Mouse (Mus musculus): Measurements from ENCODE around the gene B3gat3. TPM values are rescaled to one million over a fixed set of nuclear protein-coding genes. Genes with fewer than 3 reads are reported as not detected.
A peak's percentile ranks its signal among the peaks of the same experiment; 100 is the strongest.
"Not testable (repeated sequence)": the region's sequence is repeated elsewhere in the genome, so short reads cannot be mapped to it uniquely, and the experiment has no call there.

The B3gat3 gene
- total and polyA plus RNA-seq, 2 experiments from 2014 or later: 89.3 to 99.6 TPM

GRCm38 (mm10) chr19:8966590-8967372, 46.6 kb downstream of the B3gat3 start, which contains the start of gene Eef1g:
Eef1g (plus strand) TSS chr19:8967041.
- WGBS: under 1% methylated on average over 51 of the region's 52 CpGs
- H3K36me3 ChIP-seq (ENCODE audit: insufficient read depth): peaks cover 68% of the 10 kb centered on the region
- peak within 1 kb of the TSS; percentile 79 for H3K27ac ChIP-seq (ENCODE audit: low read depth, low read length)

GRCm38 (mm10) chr19:8967373-8967743, 47.2 kb downstream of the B3gat3 start:
- ATAC-seq: no peak
- Histone ChIP-seq H3K27ac (ENCODE audit: low read depth, low read length) (peak overlapping the region; percentile 79), H3K27me3 (ENCODE audit: insufficient read depth, low read length) (no peaks in the 10 kb centered on the region), H3K4me1 (ENCODE audit: insufficient read depth) (no peaks in the 10 kb centered on the region; the same call in 1 of the 2 replicates), H3K4me3 (ENCODE audit: low read depth, low read length) (peak overlapping the region; percentile 80), H3K9ac (peak overlapping the region; percentile 75), H3K4me2 (ENCODE audit: low read depth) (peak overlapping the region; percentile 75), H3K9me3 (ENCODE audit: low read length) (no peaks in the 10 kb centered on the region), H3K36me3 (ENCODE audit: insufficient read depth) (peaks cover 69% of the 10 kb centered on the region)
- no peak for TF ChIP-seq CTCF (IDR thresholded peaks at IDR 0.05; ENCODE audit: low read depth)
- 0% methylated on average over 8 of the region's 8 CpGs for WGBS
- no peak for DNase-seq

More at GRCm38 (mm10) chr19:8966590-8967372, 46.6 kb downstream of the B3gat3 start, which contains the start of gene Eef1g:
- peak; percentile 99 for DNase-seq
- H3K4me3 ChIP-seq (ENCODE audit: low read depth, low read length): peak within 1 kb of the TSS; percentile 80
- peak within 1 kb of the TSS; percentile 75 for H3K4me2 ChIP-seq (ENCODE audit: low read depth)
- H3K4me1 ChIP-seq (ENCODE audit: insufficient read depth): no peaks in the 10 kb centered on the region; the same call in 1 of the 2 replicates
- ATAC-seq: peak; percentile 99
- TF ChIP-seq CTCF (IDR thresholded peaks at IDR 0.05; ENCODE audit: low read depth): no peak
- peak within 1 kb of the TSS; percentile 75 for H3K9ac ChIP-seq
- no peaks in the 10 kb centered on the region for H3K9me3 ChIP-seq (ENCODE audit: low read length)
- no peaks in the 10 kb centered on the region for H3K27me3 ChIP-seq (ENCODE audit: insufficient read depth, low read length)

- WGBS: 16% methylated on average over 9 of the region's 9 CpGs
- DNase-seq (no peak), ATAC-seq (no peak)
- Histone ChIP-seq H3K4me1 (ENCODE audit: insufficient read depth) (no peaks in the 10 kb centered on the region; the same call in 1 of the 2 replicates), H3K27me3 (ENCODE audit: insufficient read depth, low read length) (no peaks in the 10 kb centered on the region), H3K4me2 (ENCODE audit: low read depth) (peak overlapping the region; percentile 75), H3K4me3 (ENCODE audit: low read depth, low read length) (peak overlapping the region; percentile 80), H3K9me3 (ENCODE audit: low read length) (no peaks in the 10 kb centered on the region), H3K36me3 (ENCODE audit: insufficient read depth) (peaks cover 69% of the 10 kb centered on the region), H3K9ac (peak overlapping the region; percentile 75), H3K27ac (ENCODE audit: low read depth, low read length) (peak overlapping the region; percentile 79)
- no peak for TF ChIP-seq CTCF (IDR thresholded peaks at IDR 0.05; ENCODE audit: low read depth)
These were observed 47.7 kb downstream of the B3gat3 start for GRCm38 (mm10) chr19:8967893-8968292.

- DNase-seq; H3K4me3 ChIP-seq (ENCODE audit: low read depth, low read length); H3K4me2 ChIP-seq (ENCODE audit: low read depth); H3K27me3 ChIP-seq (ENCODE audit: insufficient read depth, low read length); ATAC-seq; H3K4me1 ChIP-seq (ENCODE audit: insufficient read depth); H3K9ac ChIP-seq; H3K9me3 ChIP-seq (ENCODE audit: low read length); H3K27ac ChIP-seq (ENCODE audit: low read depth, low read length): not testable (repeated sequence)
- 92% methylated on average over 8 of the region's 8 CpGs for WGBS
- H3K36me3 ChIP-seq (ENCODE audit: insufficient read depth): peaks cover 67% of the 10 kb centered on the region
These were observed 52.3 kb downstream of the B3gat3 start for GRCm38 (mm10) chr19:8972491-8972890.

- Histone ChIP-seq H3K4me2 (ENCODE audit: low read depth) (no peak overlapping the region), H3K27me3 (ENCODE audit: insufficient read depth, low read length) (no peaks in the 10 kb centered on the region), H3K36me3 (ENCODE audit: insufficient read depth) (peaks cover 82% of the 10 kb centered on the region), H3K27ac (ENCODE audit: low read depth, low read length) (no peak overlapping the region), H3K4me1 (ENCODE audit: insufficient read depth) (no peaks in the 10 kb centered on the region), H3K9ac (no peak overlapping the region), H3K4me3 (ENCODE audit: low read depth, low read length) (no peak overlapping the region), H3K9me3 (ENCODE audit: low read length) (no peaks in the 10 kb centered on the region)
- no peak for ATAC-seq
- no peak for DNase-seq
- no peak for TF ChIP-seq CTCF (IDR thresholded peaks at IDR 0.05; ENCODE audit: low read depth)
- WGBS: 86% methylated on average over 1 of the region's 1 CpGs
These were observed 54.5 kb downstream of the B3gat3 start for GRCm38 (mm10) chr19:8974638-8975037.

DNA sequence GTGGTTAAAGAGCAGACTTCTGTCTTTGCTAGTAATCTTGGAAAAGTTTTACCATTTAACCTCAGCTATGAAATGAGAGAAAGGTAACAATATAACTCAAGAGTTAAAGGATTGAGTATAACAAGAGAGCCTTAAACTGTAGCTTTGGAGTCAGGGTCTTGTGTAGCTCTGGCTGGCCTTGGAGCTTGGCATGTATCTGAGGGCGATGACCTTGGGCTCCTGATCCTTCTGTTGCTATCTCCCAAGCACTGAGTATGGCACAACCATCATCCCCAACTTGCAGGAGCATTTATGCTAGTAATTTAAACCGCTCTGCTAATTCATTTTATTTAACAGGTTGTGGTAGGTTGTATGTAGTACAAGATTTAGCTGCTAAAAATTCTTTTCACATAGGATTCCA, 55.3 kb downstream of the B3gat3 start:
- H3K36me3 ChIP-seq (ENCODE audit: insufficient read depth): peaks cover 82% of the 10 kb centered on the region
- H3K27ac ChIP-seq (ENCODE audit: low read depth, low read length): no peak overlapping the region
- no peak for TF ChIP-seq CTCF (IDR thresholded peaks at IDR 0.05; ENCODE audit: low read depth)
- WGBS: 94% methylated on average over 2 of the region's 2 CpGs
- no peak overlapping the region for H3K4me2 ChIP-seq (ENCODE audit: low read depth)
- no peaks in the 10 kb centered on the region for H3K27me3 ChIP-seq (ENCODE audit: insufficient read depth, low read length)
- H3K9me3 ChIP-seq (ENCODE audit: low read length): no peaks in the 10 kb centered on the region
- no peak overlapping the region for H3K9ac ChIP-seq
- H3K4me3 ChIP-seq (ENCODE audit: low read depth, low read length): no peak overlapping the region
- no peaks in the 10 kb centered on the region for H3K4me1 ChIP-seq (ENCODE audit: insufficient read depth)
- DNase-seq: no peak
- ATAC-seq: no peak

DNA sequence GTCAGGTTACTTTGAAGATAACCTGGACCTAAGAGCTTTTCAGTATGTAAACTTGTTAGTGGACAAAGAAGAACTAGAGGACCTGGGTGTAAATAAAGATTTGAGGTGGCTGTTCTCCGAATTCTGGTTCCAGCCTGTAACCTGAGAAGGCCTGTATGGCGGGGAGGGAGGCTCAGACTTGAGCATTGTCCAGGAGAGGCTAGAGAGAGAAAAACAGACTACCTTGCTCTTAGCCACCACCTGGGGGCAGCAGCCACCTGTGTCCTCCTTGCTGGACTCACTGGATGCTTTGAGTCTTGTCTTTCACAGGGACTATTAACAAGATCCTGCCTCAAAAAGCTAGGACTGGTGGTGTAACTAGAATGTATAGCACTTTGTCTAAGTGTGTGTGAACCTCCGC, 56.4 kb downstream of the B3gat3 start:
- no peaks in the 10 kb centered on the region for H3K4me1 ChIP-seq (ENCODE audit: insufficient read depth)
- H3K4me3 ChIP-seq (ENCODE audit: low read depth, low read length): no peak overlapping the region
- no peak overlapping the region for H3K27ac ChIP-seq (ENCODE audit: low read depth, low read length)
- H3K9ac ChIP-seq: no peak overlapping the region
- ATAC-seq (peak; percentile 59; the same call in 1 of the 2 replicates), DNase-seq (peak; percentile 61)
- no peak overlapping the region for H3K4me2 ChIP-seq (ENCODE audit: low read depth)
- H3K27me3 ChIP-seq (ENCODE audit: insufficient read depth, low read length): no peaks in the 10 kb centered on the region
- H3K9me3 ChIP-seq (ENCODE audit: low read length): no peaks in the 10 kb centered on the region
- TF ChIP-seq CTCF (IDR thresholded peaks at IDR 0.05; ENCODE audit: low read depth): peak; percentile 74
- peaks cover 74% of the 10 kb centered on the region for H3K36me3 ChIP-seq (ENCODE audit: insufficient read depth)
- WGBS: 47% methylated on average over 3 of the region's 3 CpGs

Small RNA genes within 50 kb of the gene (microRNA-seq; reads per million reads assigned to microRNA genes)
- 0 to 0.24 reads per million in 2 experiments for gene Mir5136

Other genes starting within 250 kb of the B3gat3 start
Only the 30 nearest of the 32 such genes appear.
- gene Wdr74, start 184.5 kb upstream of the B3gat3 start, total RNA-seq (2014; rRNA removed): 74.1 and 85.9 TPM in 2 replicates
- 98.7 and 113 TPM in 2 replicates for gene Wdr74, start 184.5 kb upstream of the B3gat3 start, polyA plus RNA-seq (2015; fragmentation: Nextera tagmentation; extraction: Ambion mirVana)
- not detected in 2 replicates for gene 1700092M07Rik, start 179.7 kb upstream of the B3gat3 start, total RNA-seq (2014; rRNA removed)
- gene 1700092M07Rik, start 179.7 kb upstream of the B3gat3 start, polyA plus RNA-seq (2015; fragmentation: Nextera tagmentation; extraction: Ambion mirVana): 0.65 and 0.67 TPM in 2 replicates
- 130 and 140 TPM in 2 replicates for gene Stx5a, start 179.0 kb upstream of the B3gat3 start, total RNA-seq (2014; rRNA removed)
- gene Stx5a, start 179.0 kb upstream of the B3gat3 start, polyA plus RNA-seq (2015; fragmentation: Nextera tagmentation; extraction: Ambion mirVana): 86.4 and 97.6 TPM in 2 replicates
- 81.7 and 114 TPM in 2 replicates for gene Nxf1, start 163.3 kb upstream of the B3gat3 start, total RNA-seq (2014; rRNA removed)
- 97.1 and 97.9 TPM in 2 replicates for gene Nxf1, start 163.3 kb upstream of the B3gat3 start, polyA plus RNA-seq (2015; fragmentation: Nextera tagmentation; extraction: Ambion mirVana)
- 236 and 241 TPM in 2 replicates for gene Tmem223, start 149.4 kb upstream of the B3gat3 start, total RNA-seq (2014; rRNA removed)
- 269 and 334 TPM in 2 replicates for gene Tmem223, start 149.4 kb upstream of the B3gat3 start, polyA plus RNA-seq (2015; fragmentation: Nextera tagmentation; extraction: Ambion mirVana)
- gene Tmem179b, start 145.9 kb upstream of the B3gat3 start, total RNA-seq (2014; rRNA removed): 17.4 and 19.6 TPM in 2 replicates
- 22.4 and 22.6 TPM in 2 replicates for gene Tmem179b, start 145.9 kb upstream of the B3gat3 start, polyA plus RNA-seq (2015; fragmentation: Nextera tagmentation; extraction: Ambion mirVana)
- 27.2 and 31.7 TPM in 2 replicates for gene Taf6l, start 134.0 kb upstream of the B3gat3 start, total RNA-seq (2014; rRNA removed)
- gene Taf6l, start 134.0 kb upstream of the B3gat3 start, polyA plus RNA-seq (2015; fragmentation: Nextera tagmentation; extraction: Ambion mirVana): 25.1 and 25.2 TPM in 2 replicates
- gene Polr2g, start 121.8 kb upstream of the B3gat3 start, total RNA-seq (2014; rRNA removed): 89.3 and 99.3 TPM in 2 replicates
- 193 and 216 TPM in 2 replicates for gene Polr2g, start 121.8 kb upstream of the B3gat3 start, polyA plus RNA-seq (2015; fragmentation: Nextera tagmentation; extraction: Ambion mirVana)
- 7.0 and 7.3 TPM in 2 replicates for gene Zbtb3, start 117.8 kb upstream of the B3gat3 start, total RNA-seq (2014; rRNA removed)
- gene Zbtb3, start 117.8 kb upstream of the B3gat3 start, polyA plus RNA-seq (2015; fragmentation: Nextera tagmentation; extraction: Ambion mirVana): 4.3 and 5.0 TPM in 2 replicates
- 71.9 and 72.6 TPM in 2 replicates for gene Ttc9c, start 101.0 kb upstream of the B3gat3 start, total RNA-seq (2014; rRNA removed)
- 34.1 and 44.4 TPM in 2 replicates for gene Ttc9c, start 101.0 kb upstream of the B3gat3 start, polyA plus RNA-seq (2015; fragmentation: Nextera tagmentation; extraction: Ambion mirVana)
- 28.2 and 38.3 TPM in 2 replicates for gene Hnrnpul2, start 100.4 kb upstream of the B3gat3 start, total RNA-seq (2014; rRNA removed)
- gene Hnrnpul2, start 100.4 kb upstream of the B3gat3 start, polyA plus RNA-seq (2015; fragmentation: Nextera tagmentation; extraction: Ambion mirVana): 3.9 and 5.3 TPM in 2 replicates
- not detected in 2 replicates for gene AC129217.1, start 90.6 kb upstream of the B3gat3 start, total RNA-seq (2014; rRNA removed)
- gene AC129217.1, start 90.6 kb upstream of the B3gat3 start, polyA plus RNA-seq (2015; fragmentation: Nextera tagmentation; extraction: Ambion mirVana): not detected in 2 replicates
- 81.5 and 91.5 TPM in 2 replicates for gene Bscl2, start 82.9 kb upstream of the B3gat3 start, total RNA-seq (2014; rRNA removed)
- 78.9 and 88.9 TPM in 2 replicates for gene Bscl2, start 82.9 kb upstream of the B3gat3 start, polyA plus RNA-seq (2015; fragmentation: Nextera tagmentation; extraction: Ambion mirVana)
- gene Gng3, start 81.2 kb upstream of the B3gat3 start, total RNA-seq (2014; rRNA removed): 68.0 and 78.5 TPM in 2 replicates
- gene Gng3, start 81.2 kb upstream of the B3gat3 start, polyA plus RNA-seq (2015; fragmentation: Nextera tagmentation; extraction: Ambion mirVana): 594 and 622 TPM in 2 replicates
- gene Lrrn4cl, start 69.6 kb upstream of the B3gat3 start, total RNA-seq (2014; rRNA removed): 1.5 and 2.6 TPM in 2 replicates
- 0.58 and 0.88 TPM in 2 replicates for gene Lrrn4cl, start 69.6 kb upstream of the B3gat3 start, polyA plus RNA-seq (2015; fragmentation: Nextera tagmentation; extraction: Ambion mirVana)
- gene Ubxn1, start 48.9 kb upstream of the B3gat3 start, total RNA-seq (2014; rRNA removed): 108 and 126 TPM in 2 replicates
- 168 and 185 TPM in 2 replicates for gene Ubxn1, start 48.9 kb upstream of the B3gat3 start, polyA plus RNA-seq (2015; fragmentation: Nextera tagmentation; extraction: Ambion mirVana)
- gene Uqcc3, start 39.5 kb upstream of the B3gat3 start, total RNA-seq (2014; rRNA removed): 14.2 and 36.1 TPM in 2 replicates
- 59.1 TPM in 2 replicates for gene Uqcc3, start 39.5 kb upstream of the B3gat3 start, polyA plus RNA-seq (2015; fragmentation: Nextera tagmentation; extraction: Ambion mirVana)
- gene Lbhd1, start 36.6 kb upstream of the B3gat3 start, total RNA-seq (2014; rRNA removed): 5.0 and 7.2 TPM in 2 replicates
- 30.3 and 36.5 TPM in 2 replicates for gene Lbhd1, start 36.6 kb upstream of the B3gat3 start, polyA plus RNA-seq (2015; fragmentation: Nextera tagmentation; extraction: Ambion mirVana)
- gene Gm49403, start 36.4 kb upstream of the B3gat3 start, total RNA-seq (2014; rRNA removed): not detected in 2 replicates
- gene Gm49403, start 36.4 kb upstream of the B3gat3 start, polyA plus RNA-seq (2015; fragmentation: Nextera tagmentation; extraction: Ambion mirVana): not detected in 2 replicates
- gene 1810009A15Rik, start 31.5 kb upstream of the B3gat3 start, total RNA-seq (2014; rRNA removed): 26.0 and 37.5 TPM in 2 replicates
- gene 1810009A15Rik, start 31.5 kb upstream of the B3gat3 start, polyA plus RNA-seq (2015; fragmentation: Nextera tagmentation; extraction: Ambion mirVana): 31.9 and 45.7 TPM in 2 replicates
- gene Gm49416, start 31.4 kb upstream of the B3gat3 start, total RNA-seq (2014; rRNA removed): 0.95 TPM in 1 of 2 replicates, not detected in the other
- 1.4 TPM in 1 of 2 replicates, not detected in the other for gene Gm49416, start 31.4 kb upstream of the B3gat3 start, polyA plus RNA-seq (2015; fragmentation: Nextera tagmentation; extraction: Ambion mirVana)
- 26.1 and 29.9 TPM in 2 replicates for gene Ints5, start 27.4 kb upstream of the B3gat3 start, total RNA-seq (2014; rRNA removed)
- 23.6 and 26.8 TPM in 2 replicates for gene Ints5, start 27.4 kb upstream of the B3gat3 start, polyA plus RNA-seq (2015; fragmentation: Nextera tagmentation; extraction: Ambion mirVana)
- gene Ganab, start 22.3 kb upstream of the B3gat3 start, total RNA-seq (2014; rRNA removed): 67.7 and 96.7 TPM in 2 replicates
- gene Ganab, start 22.3 kb upstream of the B3gat3 start, polyA plus RNA-seq (2015; fragmentation: Nextera tagmentation; extraction: Ambion mirVana): 47.0 and 54.0 TPM in 2 replicates
- 2.3 and 3.5 TPM in 2 replicates for gene Rom1, start 9.0 kb downstream of the B3gat3 start, total RNA-seq (2014; rRNA removed)
- gene Rom1, start 9.0 kb downstream of the B3gat3 start, polyA plus RNA-seq (2015; fragmentation: Nextera tagmentation; extraction: Ambion mirVana): 2.4 and 3.3 TPM in 2 replicates
- gene Eml3, start 9.2 kb downstream of the B3gat3 start, total RNA-seq (2014; rRNA removed): 5.1 and 7.3 TPM in 2 replicates
- gene Eml3, start 9.2 kb downstream of the B3gat3 start, polyA plus RNA-seq (2015; fragmentation: Nextera tagmentation; extraction: Ambion mirVana): 7.5 and 8.1 TPM in 2 replicates
- 71.2 and 86.4 TPM in 2 replicates for gene Mta2, start 21.5 kb downstream of the B3gat3 start, total RNA-seq (2014; rRNA removed)
- gene Mta2, start 21.5 kb downstream of the B3gat3 start, polyA plus RNA-seq (2015; fragmentation: Nextera tagmentation; extraction: Ambion mirVana): 87.8 and 91.3 TPM in 2 replicates
- gene Tut1, start 33.5 kb downstream of the B3gat3 start, total RNA-seq (2014; rRNA removed): 20.8 and 24.5 TPM in 2 replicates
- 14.8 and 17.6 TPM in 2 replicates for gene Tut1, start 33.5 kb downstream of the B3gat3 start, polyA plus RNA-seq (2015; fragmentation: Nextera tagmentation; extraction: Ambion mirVana)
- gene Eef1g, start 46.7 kb downstream of the B3gat3 start, total RNA-seq (2014; rRNA removed): 524 and 615 TPM in 2 replicates
- 250 and 269 TPM in 2 replicates for gene Eef1g, start 46.7 kb downstream of the B3gat3 start, polyA plus RNA-seq (2015; fragmentation: Nextera tagmentation; extraction: Ambion mirVana)
- gene Ahnak, start 68.9 kb downstream of the B3gat3 start, total RNA-seq (2014; rRNA removed): 11.4 and 17.9 TPM in 2 replicates
- 3.2 and 3.9 TPM in 2 replicates for gene Ahnak, start 68.9 kb downstream of the B3gat3 start, polyA plus RNA-seq (2015; fragmentation: Nextera tagmentation; extraction: Ambion mirVana)
- not detected in 2 replicates for gene Scgb1a1, start 167.6 kb downstream of the B3gat3 start, total RNA-seq (2014; rRNA removed)
- not detected in 2 replicates for gene Scgb1a1, start 167.6 kb downstream of the B3gat3 start, polyA plus RNA-seq (2015; fragmentation: Nextera tagmentation; extraction: Ambion mirVana)

All from forebrain, postnatal 0 days (tissue).